ENCODE assay signal across 24 mouse cellular contexts in genomic region chr11:53816841-53817375, GRCm38 (mm10). TPM values are rescaled to one million over a fixed set of nuclear protein-coding genes. Genes with fewer than 3 reads are reported as not detected.
DNase-seq lines count a peak whose midpoint lies in the region; ATAC-seq and TF ChIP-seq lines count a peak whose summit lies in the region.
"Had no signal": no experiment of that assay in that cellular context is flagged by ENCODE, and none has a peak within 500 bp of the region (broad histone marks: within the 10 kb centered on the region; RNA-seq: fewer than 3 reads in every experiment).

No protein-coding gene starts in this region.

- peak; percentile 26; the same call in 1 of the 2 replicates for ATAC-seq in cerebellum, adult (ENCODE audit: insufficient number of reproducible peaks, low FRiP score, low TSS enrichment)
- ATAC-seq: CD4-positive, CD25-positive, alpha-beta regulatory T cell, adult 4 months; forebrain, embryonic 13.5 days; forebrain, postnatal 0 days; intestine, embryonic 15.5 days had no signal

- no peak for TF ChIP-seq POLR2A in cerebellum, adult 2 months (IDR thresholded peaks at IDR 0.05; ENCODE audit: borderline replicate concordance, insufficient read depth, low read length)

- peaks cover 10% of the 10 kb centered on the region for H3K4me1 ChIP-seq in cerebellum, adult 2 months (ENCODE audit: control insufficient read depth, insufficient read depth, low read length)
- H3K4me1 ChIP-seq: embryonic facial prominence, embryonic 13.5 days; forebrain, embryonic 13.5 days; heart, embryonic 15.5 days; intestine, embryonic 15.5 days had no signal

- no peak for TF ChIP-seq CTCF in cerebellum, adult 2 months (IDR thresholded peaks at IDR 0.05; ENCODE audit: borderline replicate concordance, insufficient read depth, low read depth, low read length)
- TF ChIP-seq CTCF in left cerebral cortex, adult 2 months (IDR thresholded peaks at IDR 0.05), result no peak

- no peak overlapping the region for H3K27ac ChIP-seq in cerebellum, adult 2 months (ENCODE audit: insufficient read depth, low read length)
- no peak overlapping the region for H3K27ac ChIP-seq in left cerebral cortex, adult 2 months
- H3K27ac ChIP-seq: embryonic facial prominence, embryonic 13.5 days; forebrain, embryonic 13.5 days; heart, adult 2 months; heart, embryonic 15.5 days; hindbrain, embryonic 10.5 days; hindbrain, embryonic 14.5 days; intestine, embryonic 15.5 days had no signal

- 23% methylated on average over 5 of the region's 5 CpGs for WGBS in cerebellum, adult 2 months

- no peaks in the 10 kb centered on the region for H3K27me3 ChIP-seq in cerebellum, adult 2 months (ENCODE audit: control insufficient read depth, insufficient read depth, low read length)
- H3K27me3 ChIP-seq: embryonic facial prominence, embryonic 13.5 days; forebrain, embryonic 13.5 days; heart, embryonic 15.5 days; intestine, embryonic 15.5 days had no signal

- no peak for DNase-seq in cerebellum, postnatal 4 days (ENCODE audit: low spot score in 2 of 2)
- peak; percentile 37 to 69 for DNase-seq in cerebellum, adult 2 months
- peak; percentile 36 for DNase-seq in cerebellum, postnatal 10 days
- DNase-seq in kidney, postnatal 10 days, result no peak
- DNase-seq in left cerebral cortex, adult 2 months (ENCODE audit: extremely low spot score in 1 of 2, low spot score in 2 of 2), result no peak
- DNase-seq in layer of hippocampus, postnatal 36 days, result no peak
- DNase-seq: adrenal gland, adult 8-10 months; adrenal gland, postnatal 36 days; B cell, adult 2 months; forebrain, postnatal 0 days; gastrocnemius, postnatal 10 days; heart, adult 2 months; kidney, adult 8-10 months had no signal

- H3K4me3 ChIP-seq in cerebellum, adult 2 months (replicated peaks; ENCODE audit: insufficient read depth, low read depth, low read length), result no peak overlapping the region
- no peak overlapping the region for H3K4me3 ChIP-seq in left cerebral cortex, adult 2 months
- H3K4me3 ChIP-seq: embryonic facial prominence, embryonic 13.5 days; forebrain, embryonic 13.5 days; heart, adult 2 months; heart, embryonic 15.5 days; hindbrain, embryonic 10.5 days; intestine, embryonic 15.5 days had no signal

- intact Hi-C loops in left cerebral cortex, adult 2 months (cut with DNase I), result no loop called here

RNA-seq across cellular contexts. Expression of gene Gm12216, which starts 42.1 kb away (rescaled TPM):
- 1.2 and 1.8 TPM in 2 replicates for polyA plus RNA-seq in cerebellum, adult 2 months (2012; rRNA removed)
- 1 to 10 TPM; 3.0 to 5.9 TPM for total RNA-seq in left cerebral cortex, adult 2 months (2021)
- 1 to 10 TPM; 8.0 to 9.5 TPM for total RNA-seq in layer of hippocampus, postnatal 36 days (2021)
- total RNA-seq: forebrain, postnatal 0 days had no signal
- polyA plus RNA-seq: embryonic facial prominence, embryonic 13.5 days; G1E; heart, embryonic 11.5 days; hindbrain, embryonic 14.5 days had no signal

RNA-seq across cellular contexts. Expression of gene Gm17334, which starts 43.9 kb away (rescaled TPM):
- 0.32 and 0.44 TPM in 2 replicates for polyA plus RNA-seq in cerebellum, adult 2 months (2012; rRNA removed)
- total RNA-seq in left cerebral cortex, adult 2 months (2021), result 1 to 10 TPM in 1 of 2 experiments, under 1 TPM in 1; 0.52 to 1.1 TPM
- total RNA-seq in layer of hippocampus, postnatal 36 days (2021), result 1 to 10 TPM; 1.0 TPM
- total RNA-seq: G1E had no signal
- polyA plus RNA-seq: brain, embryonic 14.5 days; embryonic facial prominence, embryonic 13.5 days; forebrain, embryonic 13.5 days; forebrain, postnatal 0 days; G1E; heart, embryonic 15.5 days; hindbrain, embryonic 10.5 days; hindbrain, embryonic 14.5 days had no signal

RNA-seq across cellular contexts. Expression of gene Irf1, which starts 47.1 kb away (rescaled TPM):
- 5.6 and 6.0 TPM in 2 replicates for polyA plus RNA-seq in cerebellum, adult 2 months (2012; rRNA removed)
- total RNA-seq in left cerebral cortex, adult 2 months (2021), result 1 to 10 TPM; 6.6 to 8.2 TPM
- total RNA-seq in layer of hippocampus, postnatal 36 days (2021), result 1 to 10 TPM; 7.4 to 7.5 TPM

Comparison
In these comparisons a context has a peak if more than half of its experiments do, and no peak if none do; other contexts are left out.
1. DNase-seq: peak in cerebellum, adult 2 months (2 of 2) and cerebellum, postnatal 10 days (2 of 2); none in cerebellum, postnatal 4 days (0 of 2), kidney, postnatal 10 days (single experiment), left cerebral cortex, adult 2 months (0 of 2) and layer of hippocampus, postnatal 36 days (0 of 2).